Mouse (Mus musculus): ENCODE data around the gene Flvcr2.

Gene Flvcr2

GRCm38 (mm10) chr12:85712587-85712986 lies 33.8 kb upstream of the Flvcr2 start:
- DNase-seq (ENCODE audit: low read depth, low spot score): no peak

GRCm38 (mm10) chr12:85714126-85714525 lies 32.2 kb upstream of the Flvcr2 start:
- no peaks in the 10 kb centered on the region for H3K27me3 ChIP-seq (ENCODE audit: control insufficient read depth, insufficient read depth, low read length, poor library complexity, severe bottlenecking)

More at GRCm38 (mm10) chr12:85712587-85712986, 33.8 kb upstream of the Flvcr2 start:
- Histone ChIP-seq H3K36me3 (ENCODE audit: control insufficient read depth, insufficient read depth, low read length, poor library complexity, severe bottlenecking) (no peaks in the 10 kb centered on the region), H3K27me3 (ENCODE audit: control insufficient read depth, insufficient read depth, low read length, poor library complexity, severe bottlenecking) (no peaks in the 10 kb centered on the region)

GRCm38 (mm10) chr12:85725306-85725705 lies 21.0 kb upstream of the Flvcr2 start:
- Histone ChIP-seq H3K27me3 (ENCODE audit: control insufficient read depth, insufficient read depth, low read length, poor library complexity, severe bottlenecking) (no peaks in the 10 kb centered on the region), H3K36me3 (ENCODE audit: control insufficient read depth, insufficient read depth, low read length, poor library complexity, severe bottlenecking) (no peaks in the 10 kb centered on the region)
- DNase-seq (ENCODE audit: low read depth, low spot score): no peak

More at GRCm38 (mm10) chr12:85714126-85714525, 32.2 kb upstream of the Flvcr2 start:
- DNase-seq (ENCODE audit: low read depth, low spot score): no peak
- no peaks in the 10 kb centered on the region for H3K36me3 ChIP-seq (ENCODE audit: control insufficient read depth, insufficient read depth, low read length, poor library complexity, severe bottlenecking)

GRCm38 (mm10) chr12:85726729-85727397 lies 19.5 kb upstream of the Flvcr2 start:
- DNase-seq (ENCODE audit: low read depth, low spot score): no peak
- no peaks in the 10 kb centered on the region for H3K36me3 ChIP-seq (ENCODE audit: control insufficient read depth, insufficient read depth, low read length, poor library complexity, severe bottlenecking)

GRCm38 (mm10) chr12:85728181-85728580 lies 18.2 kb upstream of the Flvcr2 start:
- Histone ChIP-seq H3K27me3 (ENCODE audit: control insufficient read depth, insufficient read depth, low read length, poor library complexity, severe bottlenecking) (no peaks in the 10 kb centered on the region), H3K36me3 (ENCODE audit: control insufficient read depth, insufficient read depth, low read length, poor library complexity, severe bottlenecking) (no peaks in the 10 kb centered on the region)
- no peak for DNase-seq (ENCODE audit: low read depth, low spot score)

More at GRCm38 (mm10) chr12:85726729-85727397, 19.5 kb upstream of the Flvcr2 start:
- no peaks in the 10 kb centered on the region for H3K27me3 ChIP-seq (ENCODE audit: control insufficient read depth, insufficient read depth, low read length, poor library complexity, severe bottlenecking)

- DNase-seq (ENCODE audit: low read depth, low spot score): peak; percentile 76
- Histone ChIP-seq H3K36me3 (ENCODE audit: control insufficient read depth, insufficient read depth, low read length, poor library complexity, severe bottlenecking) (no peaks in the 10 kb centered on the region), H3K27me3 (ENCODE audit: control insufficient read depth, insufficient read depth, low read length, poor library complexity, severe bottlenecking) (no peaks in the 10 kb centered on the region)
These were observed 17.1 kb upstream of the Flvcr2 start for GRCm38 (mm10) chr12:85729022-85729944.

DNA sequence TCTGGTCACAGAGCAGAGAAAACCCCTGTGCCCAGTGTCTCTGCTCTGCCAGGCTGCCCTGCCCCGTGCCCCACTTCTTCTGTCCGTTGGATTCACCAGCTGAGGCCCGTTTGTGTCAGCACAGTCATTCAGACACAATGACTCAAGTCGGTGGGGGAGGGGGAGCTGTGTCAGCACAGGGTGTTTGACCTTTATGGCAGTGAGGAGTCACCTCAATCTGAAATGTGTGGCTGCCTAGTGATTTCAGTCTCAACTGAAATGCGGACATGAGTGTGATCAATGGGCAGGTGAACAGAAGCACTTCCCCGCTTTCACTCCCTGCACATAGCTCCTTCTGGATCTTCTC lies 16.4 kb upstream of the Flvcr2 start:
- Histone ChIP-seq H3K27me3 (ENCODE audit: control insufficient read depth, insufficient read depth, low read length, poor library complexity, severe bottlenecking) (no peaks in the 10 kb centered on the region), H3K36me3 (ENCODE audit: control insufficient read depth, insufficient read depth, low read length, poor library complexity, severe bottlenecking) (no peaks in the 10 kb centered on the region)
- DNase-seq (ENCODE audit: low read depth, low spot score): no peak

DNA sequence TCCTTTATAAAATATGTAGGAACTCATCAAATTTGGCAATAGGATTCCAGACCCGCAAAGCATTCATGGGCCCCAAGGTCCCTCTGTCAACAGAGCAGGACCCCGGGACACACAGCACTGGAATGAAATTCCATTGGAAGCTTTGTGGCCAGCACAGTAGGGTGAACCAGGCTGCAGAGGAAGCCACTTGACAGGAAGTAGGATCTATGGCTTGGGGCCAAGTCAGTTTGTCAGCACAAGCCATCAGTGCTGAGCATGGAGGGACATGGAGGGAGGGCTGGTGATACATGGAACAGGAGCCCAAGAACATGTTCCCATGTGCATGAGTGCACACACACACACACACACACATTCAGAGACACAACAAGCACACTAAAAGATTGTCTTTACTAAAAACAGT lies 10.1 kb upstream of the Flvcr2 start:
- no peaks in the 10 kb centered on the region for H3K27me3 ChIP-seq (ENCODE audit: control insufficient read depth, insufficient read depth, low read length, poor library complexity, severe bottlenecking)
- no peaks in the 10 kb centered on the region for H3K36me3 ChIP-seq (ENCODE audit: control insufficient read depth, insufficient read depth, low read length, poor library complexity, severe bottlenecking)
- DNase-seq (ENCODE audit: low read depth, low spot score): no peak

GRCm38 (mm10) chr12:85736960-85737359 lies 9.4 kb upstream of the Flvcr2 start:
- Histone ChIP-seq H3K36me3 (ENCODE audit: control insufficient read depth, insufficient read depth, low read length, poor library complexity, severe bottlenecking) (no peaks in the 10 kb centered on the region), H3K27me3 (ENCODE audit: control insufficient read depth, insufficient read depth, low read length, poor library complexity, severe bottlenecking) (no peaks in the 10 kb centered on the region)
- no peak for DNase-seq (ENCODE audit: low read depth, low spot score)

DNA sequence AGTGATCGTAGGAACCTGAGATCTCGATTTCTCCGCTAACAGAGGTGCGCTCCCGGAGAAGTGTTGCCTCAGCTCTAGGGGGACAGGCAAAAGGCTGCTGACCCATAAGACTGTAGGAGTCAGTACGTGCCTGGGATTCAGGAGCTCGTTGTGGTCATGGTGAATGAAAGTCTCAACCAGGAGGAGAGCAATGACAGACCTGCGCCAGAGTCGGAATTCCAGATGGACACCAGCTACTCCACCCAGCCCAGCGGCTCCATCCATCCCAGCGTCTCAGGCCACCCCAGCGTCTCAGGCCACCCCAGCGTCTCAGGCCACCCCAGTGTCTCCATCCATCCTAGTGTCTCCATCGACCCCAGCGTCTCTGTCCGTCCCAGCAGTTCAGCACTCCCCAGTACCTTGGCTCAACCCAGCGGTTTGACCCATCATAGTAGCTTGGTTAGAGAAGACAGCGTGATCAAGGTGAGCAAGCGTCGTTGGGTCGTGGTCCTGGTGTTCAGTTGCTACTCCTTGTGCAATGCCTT lies 419 bp downstream of the Flvcr2 start:
- no peak for DNase-seq (ENCODE audit: low read depth, low spot score)
- H3K36me3 ChIP-seq (ENCODE audit: control insufficient read depth, insufficient read depth, low read length, poor library complexity, severe bottlenecking): no peaks in the 10 kb centered on the region
- no peaks in the 10 kb centered on the region; the same call in 1 of the 2 replicates for H3K27me3 ChIP-seq (ENCODE audit: control insufficient read depth, insufficient read depth, low read length, poor library complexity, severe bottlenecking)

GRCm38 (mm10) chr12:85747343-85747742 lies 1.0 kb downstream of the Flvcr2 start:
- H3K27me3 ChIP-seq (ENCODE audit: control insufficient read depth, insufficient read depth, low read length, poor library complexity, severe bottlenecking): no peaks in the 10 kb centered on the region; the same call in 1 of the 2 replicates
- DNase-seq (ENCODE audit: low read depth, low spot score): no peak
- no peaks in the 10 kb centered on the region for H3K36me3 ChIP-seq (ENCODE audit: control insufficient read depth, insufficient read depth, low read length, poor library complexity, severe bottlenecking)

DNA sequence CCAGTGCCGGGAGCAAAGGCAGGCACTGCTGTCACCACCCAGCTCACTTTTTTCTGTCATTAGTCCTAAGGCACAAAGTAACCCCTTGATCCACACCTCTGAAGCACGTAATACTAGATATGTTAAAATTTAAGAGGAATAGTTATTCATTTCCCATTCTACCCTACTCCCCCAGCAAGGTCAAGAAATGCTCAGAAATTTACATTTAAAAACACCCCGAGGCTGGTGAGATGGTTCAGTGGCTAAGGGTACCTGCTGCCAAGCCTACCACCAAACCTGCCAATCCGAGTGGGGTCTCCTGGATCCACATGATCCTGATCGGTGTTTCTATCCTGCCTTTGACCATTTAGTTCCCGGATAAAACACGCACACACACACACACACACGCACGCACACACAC lies 3.5 kb downstream of the Flvcr2 start:
- no peak for DNase-seq (ENCODE audit: low read depth, low spot score)
- Histone ChIP-seq H3K36me3 (ENCODE audit: control insufficient read depth, insufficient read depth, low read length, poor library complexity, severe bottlenecking) (no peaks in the 10 kb centered on the region), H3K27me3 (ENCODE audit: control insufficient read depth, insufficient read depth, low read length, poor library complexity, severe bottlenecking) (peaks cover 2% of the 10 kb centered on the region; the same call in 1 of the 2 replicates)

GRCm38 (mm10) chr12:85752116-85752515 lies 5.8 kb downstream of the Flvcr2 start:
- Histone ChIP-seq H3K36me3 (ENCODE audit: control insufficient read depth, insufficient read depth, low read length, poor library complexity, severe bottlenecking) (no peaks in the 10 kb centered on the region), H3K27me3 (ENCODE audit: control insufficient read depth, insufficient read depth, low read length, poor library complexity, severe bottlenecking) (0 out of 2 replicates have a peak, but pooled peaks cover 2% of the 10 kb centered on the region)
- no peak for DNase-seq (ENCODE audit: low read depth, low spot score)

- H3K36me3 ChIP-seq (ENCODE audit: control insufficient read depth, insufficient read depth, low read length, poor library complexity, severe bottlenecking): no peaks in the 10 kb centered on the region
- H3K27me3 ChIP-seq (ENCODE audit: control insufficient read depth, insufficient read depth, low read length, poor library complexity, severe bottlenecking): 0 out of 2 replicates have a peak, but pooled peaks cover 2% of the 10 kb centered on the region
- no peak for DNase-seq (ENCODE audit: low read depth, low spot score)
These were observed 6.9 kb downstream of the Flvcr2 start for GRCm38 (mm10) chr12:85753223-85753622.
